Mouse (Mus musculus) liver, adult (tissue): Measurements from ENCODE around the gene Egfl7.

Experiments used
- GATA4 ChIP-seq: IDR thresholded peaks from 2 replicates; pipeline ENCODE4 v1.6.1; 2014; ENCODE audit warnings: mild to moderate bottlenecking, low read length; ENCODE audit not compliant: insufficient replicate concordance

The Egfl7 gene

GRCm38 (mm10) chr2:26632541-26633395, 53.0 kb downstream of the Egfl7 start:
- TF ChIP-seq GATA4, result no peak

- no peak for TF ChIP-seq GATA4
Observed at GRCm38 (mm10) chr2:26633953-26634530, 54.2 kb downstream of the Egfl7 start.

- no peak for TF ChIP-seq GATA4
Observed at GRCm38 (mm10) chr2:26634629-26635488, 55.0 kb downstream of the Egfl7 start.

GRCm38 (mm10) chr2:26635489-26636324, 55.9 kb downstream of the Egfl7 start:
- no peak for TF ChIP-seq GATA4

DNA sequence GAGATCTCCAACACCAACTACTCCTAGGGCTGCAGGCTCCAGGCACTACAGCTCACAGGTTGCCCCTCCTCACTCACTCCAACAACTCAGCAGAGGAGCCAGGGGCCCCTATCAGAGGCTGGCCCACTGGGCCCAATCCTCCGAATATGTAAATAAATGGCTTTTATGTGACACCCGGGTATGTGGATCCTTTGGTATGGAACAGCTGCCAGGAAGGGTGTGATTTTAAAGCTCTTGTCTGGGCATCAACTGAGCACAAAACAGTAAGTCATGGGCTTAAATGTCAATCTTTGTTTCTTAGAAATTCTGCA, 56.5 kb downstream of the Egfl7 start:
- no peak for TF ChIP-seq GATA4

DNA sequence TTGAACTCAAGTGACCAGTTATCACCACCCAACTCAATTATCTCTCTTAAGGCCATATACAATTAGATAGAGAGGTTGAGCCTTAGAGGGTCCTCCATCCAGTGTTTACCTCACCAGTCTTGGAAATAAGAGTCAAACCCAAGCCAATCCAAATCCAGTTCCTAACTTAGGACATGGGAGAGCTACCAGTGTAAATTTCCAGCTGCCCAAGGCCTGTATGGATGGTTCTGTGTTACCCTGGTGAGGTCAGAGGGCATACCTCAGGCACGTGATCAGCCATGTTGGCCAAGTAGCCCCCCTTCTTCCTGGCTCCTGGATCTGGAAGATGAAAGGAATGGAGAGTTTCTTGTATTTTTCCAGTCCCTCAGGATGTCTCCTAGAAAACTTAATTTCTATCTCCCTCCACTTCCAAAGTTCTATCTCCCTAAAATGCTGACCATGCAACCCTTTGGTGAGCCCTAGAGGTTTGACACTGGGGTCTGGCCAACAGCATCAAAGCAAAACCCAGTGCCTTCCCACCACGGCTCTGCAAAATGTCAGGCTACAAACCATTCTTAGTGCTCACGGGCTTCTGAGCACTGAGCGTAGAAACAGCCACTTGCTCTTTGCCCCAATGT, 57.6 kb downstream of the Egfl7 start:
- no peak for TF ChIP-seq GATA4

DNA sequence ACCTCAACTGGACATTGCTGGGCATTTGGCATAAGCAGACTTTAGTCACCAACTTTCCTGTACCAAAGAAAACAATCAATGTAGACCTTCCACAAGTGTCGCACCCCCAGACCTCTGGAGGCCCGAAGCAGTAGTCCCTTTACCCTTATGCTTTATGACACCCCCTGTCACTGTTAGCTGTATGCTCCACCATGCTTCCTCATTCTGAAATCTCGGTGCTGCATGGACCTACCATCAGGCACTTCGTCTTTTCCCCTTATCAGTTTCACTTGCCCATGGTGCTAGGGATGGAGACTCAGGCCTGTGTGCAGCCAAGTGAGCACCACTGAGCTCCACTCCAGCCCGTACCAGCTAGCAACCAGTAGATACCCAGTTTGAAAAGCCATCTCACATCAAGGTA, 58.2 kb downstream of the Egfl7 start:
- TF ChIP-seq GATA4, result no peak

- TF ChIP-seq GATA4, result no peak
Observed at GRCm38 (mm10) chr2:26638572-26638971, 58.8 kb downstream of the Egfl7 start.

GRCm38 (mm10) chr2:26639083-26639482, 59.3 kb downstream of the Egfl7 start:
- TF ChIP-seq GATA4, result no peak

- TF ChIP-seq GATA4, result peak; percentile 30; the same call in 1 of the 2 replicates
Observed at GRCm38 (mm10) chr2:26639838-26640830, 60.3 kb downstream of the Egfl7 start.

DNA sequence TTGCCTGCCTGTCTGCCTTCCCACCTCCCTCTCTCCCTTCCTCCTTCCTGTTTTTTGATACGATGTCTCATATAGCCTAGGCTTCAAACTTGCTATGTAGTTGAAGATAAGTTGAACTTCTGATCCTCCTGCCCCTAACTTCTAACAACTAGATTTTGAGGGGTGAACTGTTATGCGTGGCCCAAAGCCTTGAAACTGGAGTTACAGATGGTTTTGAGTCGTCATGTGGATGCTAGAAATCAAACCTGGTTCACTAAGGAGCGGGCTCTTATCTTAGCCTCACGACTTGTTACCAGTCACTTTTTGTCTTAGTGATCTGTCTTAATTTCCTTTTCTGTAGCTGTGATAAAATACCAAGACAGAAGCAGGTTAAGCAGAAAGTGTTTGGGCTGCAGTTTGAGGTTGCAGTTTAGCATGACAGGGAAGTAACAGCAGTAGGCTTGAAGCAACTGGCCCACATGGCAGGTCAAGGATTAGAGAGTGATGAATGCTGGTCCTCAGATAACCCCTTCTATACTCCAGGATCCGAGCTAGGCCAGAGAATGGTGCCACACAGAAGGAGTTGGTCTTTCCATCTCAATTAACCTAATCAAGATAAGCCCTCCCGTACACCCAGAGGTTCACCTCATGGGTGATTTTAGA, 61.3 kb downstream of the Egfl7 start:
- no peak for TF ChIP-seq GATA4
